In the genomic region with DNA sequence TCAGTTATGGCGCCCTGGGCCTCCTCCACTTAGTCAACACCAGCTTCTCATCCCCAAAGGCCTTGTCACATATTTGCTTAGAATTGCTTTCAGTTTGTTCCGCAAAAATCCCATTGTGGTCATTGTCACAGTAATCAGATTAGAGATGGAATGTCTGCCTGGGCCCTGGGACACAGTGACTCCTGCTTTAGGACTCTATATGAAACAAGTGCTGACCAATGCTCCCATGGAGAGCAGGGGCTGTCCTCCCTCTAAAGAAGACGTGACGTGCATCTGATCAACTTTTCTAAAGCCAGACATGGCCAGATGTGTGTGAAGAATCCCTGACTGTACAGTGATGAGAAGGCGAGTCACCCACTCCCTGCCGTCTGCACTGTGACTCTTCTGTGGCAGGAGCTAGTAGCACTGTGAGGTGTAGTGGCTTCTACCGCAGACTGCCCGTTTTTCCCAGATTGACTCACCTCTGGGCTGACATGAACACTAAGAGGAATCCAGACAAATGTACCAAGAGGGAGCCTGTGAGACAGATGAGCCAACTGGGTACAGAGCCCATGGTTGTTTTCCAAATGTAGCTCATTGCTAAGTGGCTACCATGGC, we compare ENCODE assay signal across 17 mouse cellular contexts.
"Had no signal": no experiment of that assay in that cellular context is flagged by ENCODE, and none has a peak within 500 bp of the region (broad histone marks: within the 10 kb centered on the region; RNA-seq: fewer than 3 reads in every experiment).

No protein-coding gene starts in this region.

- H3K27me3 ChIP-seq: kidney, embryonic 15.5 days; limb, embryonic 12.5 days; limb, embryonic 15.5 days; liver, embryonic 15.5 days; lung, embryonic 15.5 days had no signal

- H3K9me3 ChIP-seq: kidney, embryonic 15.5 days; limb, embryonic 12.5 days; limb, embryonic 15.5 days; liver, embryonic 15.5 days; lung, embryonic 15.5 days had no signal

- H3K36me3 ChIP-seq: liver, embryonic 15.5 days had no signal

- DNase-seq: kidney, adult 11 months; kidney, adult 8-10 months; kidney, postnatal 10 days; kidney, postnatal 4 days; left cerebral cortex, postnatal 4 days; lung, adult 18-20 months; lung, postnatal 14 days; lung, postnatal 4 days; thymus, adult 18-20 months; thymus, postnatal 14 days; thymus, postnatal 4 days had no signal

- H3K4me2 ChIP-seq: kidney, embryonic 15.5 days; limb, embryonic 12.5 days; limb, embryonic 15.5 days; liver, embryonic 11.5 days; liver, embryonic 15.5 days; lung, embryonic 15.5 days had no signal

- H3K27ac ChIP-seq: kidney, embryonic 15.5 days; limb, embryonic 12.5 days; limb, embryonic 15.5 days; liver, embryonic 15.5 days; lung, embryonic 15.5 days had no signal

- H3K9ac ChIP-seq: kidney, embryonic 15.5 days; limb, embryonic 12.5 days; limb, embryonic 15.5 days; liver, embryonic 15.5 days; lung, embryonic 15.5 days had no signal

- H3K4me1 ChIP-seq: kidney, embryonic 15.5 days; limb, embryonic 12.5 days; limb, embryonic 15.5 days; liver, embryonic 15.5 days; lung, embryonic 15.5 days had no signal

- H3K4me3 ChIP-seq: kidney, embryonic 15.5 days; limb, embryonic 12.5 days; limb, embryonic 15.5 days; liver, embryonic 15.5 days; lung, embryonic 15.5 days had no signal
